Mouse (Mus musculus) cerebellum, adult 9-10 months (tissue): ENCODE measurements at regions not wholly inside any gene's neighbourhood (a gene's known extent, or its start where the extent isn't known, plus 50 kb on each side); places are given as distances from the start of the nearest gene placed in this dataset.
"Not testable (repeated sequence)": the region's sequence is repeated elsewhere in the genome, so short reads cannot be mapped to it uniquely, and the experiment has no call there.

Experiments
- DNase-seq: peaks from one replicate; pipeline ENCODE4 v3.0.0; 2022

DNA sequence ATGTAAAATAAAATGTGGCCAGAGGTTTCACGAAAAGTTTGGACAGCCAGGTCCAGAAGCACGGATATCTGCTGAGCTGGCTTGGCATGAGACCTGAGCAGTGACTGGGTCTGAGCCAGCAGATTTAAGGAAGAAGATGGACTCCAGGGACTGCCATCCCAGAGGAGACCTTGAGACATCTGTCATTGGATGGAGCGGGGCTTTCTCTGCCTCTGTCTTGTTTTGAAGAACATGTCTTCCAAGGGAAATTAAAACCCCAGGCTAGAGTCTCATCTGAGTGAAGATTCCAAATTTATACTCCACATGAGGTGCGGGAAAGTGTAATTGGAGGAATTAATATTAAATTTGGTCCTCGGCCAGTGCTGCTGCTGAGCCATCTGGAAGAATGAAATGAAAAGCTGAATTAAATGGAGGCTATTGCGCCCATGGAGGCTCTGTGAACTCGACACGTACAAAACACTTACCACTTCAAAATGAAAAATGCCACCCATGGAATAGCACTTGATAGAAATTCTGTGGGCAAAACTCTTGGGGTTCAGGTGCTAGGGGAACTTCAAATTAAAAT, 129.8 kb upstream of the Adcy2 start:
- peak; percentile 2 for DNase-seq

DNA sequence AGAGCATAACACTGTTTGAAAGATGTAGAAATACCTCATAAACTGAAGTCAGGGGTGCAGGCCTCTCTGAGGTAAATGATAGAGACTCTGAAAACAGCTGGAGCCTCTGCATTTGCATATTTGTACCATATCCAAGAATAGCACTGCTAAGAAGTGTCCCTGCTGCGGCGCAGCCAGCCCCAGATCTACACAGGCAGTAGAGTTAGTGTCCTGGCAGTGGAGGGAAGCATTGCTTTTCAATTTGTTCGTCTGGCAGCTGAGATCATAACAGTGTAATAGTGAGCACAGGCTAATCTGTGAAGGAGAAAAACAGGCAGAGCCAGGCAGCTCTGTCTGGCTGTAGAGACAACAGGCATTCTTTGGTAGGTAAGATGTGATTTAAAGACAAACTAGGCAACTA, 128.2 kb upstream of the Adcy2 start:
- no peak for DNase-seq

DNA sequence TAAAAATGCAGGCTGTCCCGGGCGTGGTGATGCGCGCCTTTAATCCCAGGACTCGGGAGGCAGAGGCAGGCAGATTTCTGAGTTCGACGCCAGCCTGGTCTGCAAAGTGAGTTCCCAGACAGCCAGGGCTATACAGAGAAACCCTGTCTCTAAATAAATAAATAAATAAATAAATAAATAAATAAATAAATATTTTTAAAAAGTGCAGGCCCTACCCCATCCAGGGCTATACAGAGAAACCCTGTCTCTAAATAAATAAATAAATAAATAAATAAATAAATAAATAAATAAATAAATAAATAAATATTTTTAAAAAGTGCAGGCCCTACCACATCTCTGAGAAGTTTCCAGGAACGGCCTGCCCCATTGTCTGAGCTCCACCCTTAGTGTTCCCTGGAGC, 119.4 kb upstream of the Adcy2 start:
- not testable (repeated sequence) for DNase-seq

DNA sequence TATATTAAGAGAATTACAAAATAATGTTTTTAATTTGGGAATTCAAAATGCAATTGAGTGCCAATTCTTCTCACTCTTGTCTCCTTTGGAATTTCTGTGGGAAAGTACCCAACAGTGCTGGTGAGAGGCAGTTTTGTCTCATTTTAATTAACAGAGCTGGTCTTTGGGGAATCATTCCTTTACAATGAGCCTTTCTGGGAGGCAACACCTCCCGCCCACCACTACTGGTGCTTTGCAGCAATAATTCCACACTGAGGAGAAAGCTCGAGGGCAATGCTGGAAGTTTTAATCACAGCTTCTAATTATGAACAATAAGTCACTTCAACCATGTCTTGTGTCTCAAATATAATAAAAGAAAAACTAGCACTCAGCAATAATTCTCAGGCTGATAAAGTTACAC, 109.8 kb upstream of the Adcy2 start:
- DNase-seq, result no peak

DNA sequence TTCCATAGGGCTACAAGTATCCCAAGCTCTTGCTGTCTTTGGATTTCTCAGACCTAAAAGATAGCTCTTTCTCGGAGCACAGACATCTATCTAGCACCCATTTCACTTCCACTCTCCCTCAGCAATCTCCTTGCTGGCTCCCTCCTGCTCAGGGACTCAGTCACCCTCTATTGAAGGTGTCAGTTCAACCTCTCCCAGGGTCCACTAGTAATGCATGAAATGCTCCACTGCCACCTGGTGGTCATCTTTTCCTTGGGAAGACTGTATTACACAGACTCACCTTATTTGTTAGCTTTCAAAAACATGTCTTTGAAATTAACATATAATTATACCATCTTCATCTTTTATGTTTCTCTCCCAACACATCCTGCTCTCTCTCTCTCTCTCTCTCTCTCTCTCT, 87.3 kb upstream of the Adcy2 start:
- DNase-seq, result peak; percentile 26

DNA sequence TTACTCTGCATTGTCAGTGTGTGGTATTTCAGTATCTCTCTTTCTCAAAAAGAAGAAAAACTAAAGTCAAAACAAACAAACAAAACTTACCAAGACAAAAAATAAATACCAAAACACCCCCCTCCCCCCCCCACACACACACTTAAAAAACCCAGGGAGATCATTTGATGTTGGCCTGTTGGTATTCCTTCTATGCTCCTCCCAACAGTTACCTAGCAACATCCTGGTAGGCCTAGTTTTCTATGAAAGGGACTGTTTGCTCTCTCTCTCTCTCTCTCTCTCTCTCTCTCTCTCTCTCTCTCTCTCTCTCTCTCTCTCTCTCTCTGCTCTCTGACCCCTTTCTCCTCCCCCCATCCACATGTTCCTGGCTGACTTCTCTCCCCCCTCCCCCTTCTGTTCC, 71.0 kb upstream of the Adcy2 start:
- DNase-seq, result no peak

DNA sequence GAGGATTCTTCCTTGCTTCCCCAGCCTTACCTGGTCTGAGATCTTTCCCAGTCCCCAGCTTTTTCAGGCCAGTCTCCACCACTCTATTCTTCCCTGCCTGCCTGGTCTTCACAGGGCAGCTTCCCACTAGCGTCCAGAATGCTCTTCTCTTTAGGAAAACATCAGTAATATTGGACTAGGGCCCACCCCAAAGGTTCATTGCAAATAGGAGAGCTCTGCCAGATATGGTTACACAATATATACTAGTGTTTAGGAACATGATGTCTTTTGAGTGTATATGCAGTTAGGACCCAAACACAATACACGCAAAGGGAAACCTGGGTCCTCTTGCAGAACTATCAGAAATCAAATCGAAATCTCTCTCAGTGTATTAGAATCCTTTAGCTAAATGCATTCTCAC, 70.5 kb upstream of the Adcy2 start:
- no peak for DNase-seq

DNA sequence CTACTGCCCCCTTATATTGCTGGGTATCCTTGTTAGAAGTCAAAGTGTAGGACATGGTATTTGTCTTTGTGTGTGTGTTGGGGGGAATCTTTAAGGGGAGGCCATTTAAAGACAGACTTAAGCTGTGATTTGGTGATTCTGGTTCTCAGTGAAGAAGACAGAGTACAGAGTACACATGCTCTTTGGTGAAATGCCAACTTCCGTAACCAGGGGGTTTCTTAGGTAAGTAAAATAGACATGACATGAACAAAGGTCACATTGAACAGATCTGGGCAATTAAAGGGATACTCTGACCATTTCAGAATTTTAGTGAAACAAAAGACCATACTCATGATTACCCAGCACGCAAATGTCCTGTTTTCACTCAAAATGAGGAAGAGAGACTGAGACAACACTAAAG, 67.3 kb upstream of the Adcy2 start:
- no peak for DNase-seq

DNA sequence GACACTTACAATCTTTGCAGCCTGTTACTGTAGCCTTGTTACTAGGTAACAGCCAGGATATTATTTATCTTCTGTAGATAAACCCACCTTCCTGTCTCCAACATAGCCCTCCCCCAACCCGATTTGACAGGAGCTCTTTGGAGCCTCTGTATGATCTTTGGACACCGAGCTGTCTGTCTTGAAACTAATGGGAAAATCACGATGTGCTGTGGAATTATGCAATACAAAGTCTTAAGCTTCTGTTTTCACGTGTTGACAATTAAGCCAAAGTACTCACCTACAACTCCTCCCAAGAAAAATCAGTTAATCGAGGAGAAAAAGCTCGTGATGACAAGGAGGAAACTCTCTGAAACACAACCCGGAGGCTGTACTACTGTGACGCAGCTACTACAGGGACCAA, 65.9 kb upstream of the Adcy2 start:
- no peak for DNase-seq

DNA sequence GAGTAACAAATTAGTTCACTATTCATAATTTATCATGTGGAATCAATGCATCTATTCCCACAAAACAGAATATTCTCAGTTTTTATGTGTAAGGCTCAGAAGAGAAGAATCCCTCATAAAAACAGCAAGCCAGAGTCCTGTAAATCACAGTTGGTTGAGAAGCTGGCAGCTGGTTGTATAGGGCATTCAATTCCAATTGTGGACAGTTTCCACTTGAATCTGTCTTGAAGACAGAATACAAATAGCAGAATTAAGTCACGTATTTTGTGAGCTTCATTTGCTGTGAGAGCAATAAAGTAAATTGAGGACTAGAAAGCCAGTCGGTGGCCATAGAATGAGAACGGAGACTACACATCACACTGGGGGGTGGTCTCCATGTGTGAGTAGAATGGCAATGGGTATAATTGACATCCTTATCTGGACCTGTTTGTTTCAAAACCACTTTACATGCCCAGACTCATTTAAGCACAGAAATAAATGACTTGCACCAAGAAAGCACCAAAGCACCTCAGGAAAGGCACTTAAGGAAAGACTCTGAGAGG, 63.4 kb upstream of the Adcy2 start:
- DNase-seq, result no peak

DNA sequence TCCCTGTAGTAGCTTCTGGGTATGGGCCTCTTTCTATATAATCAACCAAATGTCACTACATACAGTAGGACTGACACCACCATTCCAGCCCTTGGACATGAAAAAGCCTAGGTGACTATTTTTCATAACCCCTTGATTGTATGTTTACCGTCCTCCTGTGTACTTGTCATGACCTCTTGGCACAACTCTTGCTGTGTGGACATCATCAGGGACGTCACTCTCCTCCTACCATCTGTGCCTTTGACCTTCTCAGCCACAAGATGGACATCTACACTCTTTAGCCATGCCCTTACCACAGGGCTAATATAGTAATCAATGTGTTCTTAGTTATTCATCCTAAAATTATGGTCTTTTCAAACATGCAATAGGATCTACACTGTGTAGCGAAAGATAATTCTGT, 62.1 kb upstream of the Adcy2 start:
- no peak for DNase-seq
